Mouse (Mus musculus) naive thymus-derived CD4-positive, alpha-beta T cell, adult 2 months (primary cell): ENCODE results near the gene Gipc3.

ENCODE experiments used
- DNase-seq: peaks from one replicate; pipeline ENCODE4 v3.0.0-alpha.2; 2011; ENCODE audit warnings: low read depth

Gene Gipc3

GRCm38 (mm10) chr10:81342686-81343505 is at the start of gene Gipc3:
TSS of gene Gipc3 (minus strand) at chr10:81343266.
- DNase-seq = no peak

- DNase-seq = no peak
Measured at GRCm38 (mm10) chr10:81392781-81393185, 49.7 kb upstream of the Gipc3 start, which contains the start of gene Smim24. TSS of gene Smim24 (plus strand) at chr10:81393051.

- DNase-seq = no peak
Measured at GRCm38 (mm10) chr10:81392270-81392669, 49.2 kb upstream of the Gipc3 start.

GRCm38 (mm10) chr10:81390678-81390965 is 47.6 kb upstream of the Gipc3 start:
- no peak for DNase-seq

GRCm38 (mm10) chr10:81389801-81390677 is 47.0 kb upstream of the Gipc3 start:
- DNase-seq = peak; percentile 79

GRCm38 (mm10) chr10:81389373-81389772 is 46.3 kb upstream of the Gipc3 start:
- no peak for DNase-seq

GRCm38 (mm10) chr10:81388505-81389055 is 45.5 kb upstream of the Gipc3 start, which contains the start of gene Gm48552:
TSS of gene Gm48552 (plus strand) at chr10:81389005.
- DNase-seq = no peak

- no peak for DNase-seq
Measured at GRCm38 (mm10) chr10:81387716-81388115, 44.6 kb upstream of the Gipc3 start.

- no peak for DNase-seq
Measured at GRCm38 (mm10) chr10:81385603-81386306, 42.7 kb upstream of the Gipc3 start.

GRCm38 (mm10) chr10:81384605-81384982 is 41.5 kb upstream of the Gipc3 start:
- no peak for DNase-seq

- DNase-seq = peak; percentile 97
Measured at GRCm38 (mm10) chr10:81383802-81384604, 40.9 kb upstream of the Gipc3 start, which contains the start of the genes Dohh and Gm48551. TSS of gene Dohh (plus strand) at chr10:81384428. TSS of gene Gm48551 (plus strand) at chr10:81384466.

GRCm38 (mm10) chr10:81382039-81382438 is 39.0 kb upstream of the Gipc3 start:
- peak; percentile 57 for DNase-seq

GRCm38 (mm10) chr10:81379809-81380378 is 36.8 kb upstream of the Gipc3 start:
- DNase-seq = no peak

GRCm38 (mm10) chr10:81379183-81379553 is 36.1 kb upstream of the Gipc3 start:
- DNase-seq = no peak

GRCm38 (mm10) chr10:81378553-81379182 is 35.6 kb upstream of the Gipc3 start:
- DNase-seq = peak; percentile 100

- no peak for DNase-seq
Measured at GRCm38 (mm10) chr10:81377793-81378552, 34.9 kb upstream of the Gipc3 start, which contains the start of gene Fzr1. TSS of gene Fzr1 (minus strand) at chr10:81378516.

- DNase-seq = peak; percentile 46
Measured at GRCm38 (mm10) chr10:81377362-81377664, 34.2 kb upstream of the Gipc3 start.

GRCm38 (mm10) chr10:81376561-81377361 is 33.7 kb upstream of the Gipc3 start:
- peak; percentile 38 for DNase-seq

GRCm38 (mm10) chr10:81375322-81375721 is 32.3 kb upstream of the Gipc3 start:
- no peak for DNase-seq
